Mouse (Mus musculus): ENCODE results near the gene Hoxd10. TPM values are rescaled to one million over a fixed set of nuclear protein-coding genes. Genes with fewer than 3 reads are reported as not detected.

Gene Hoxd10
- polyA plus RNA-seq, 2 experiments = 0.07 TPM; not detected in 1

GRCm38 (mm10) chr2:74669650-74670235, 22.0 kb upstream of the Hoxd10 start:
- H3K4me1 ChIP-seq (replicated peaks; ENCODE audit: control insufficient read depth in 2 of 2, insufficient read depth in 2 of 2, low read length in 1 of 2) = no peaks in the 10 kb centered on the region
- peaks cover 96% of the 10 kb centered on the region for H3K27me3 ChIP-seq (ENCODE audit: control insufficient read depth, insufficient read depth, low read length)
- H3K9ac ChIP-seq (replicated peaks) = no peak overlapping the region
- WGBS (ENCODE audit: insufficient replicate concordance) = 3% methylated on average over 14 of the region's 14 CpGs
- ATAC-seq (ENCODE audit: insufficient read depth) (no peak), DNase-seq (ENCODE audit: low read depth in 3 of 3, low spot score in 3 of 3) (no peak)
- H3K9me3 ChIP-seq (ENCODE audit: control insufficient read depth, low read length) = no peaks in the 10 kb centered on the region
- TF ChIP-seq EP300 (IDR thresholded peaks at IDR 0.05; ENCODE audit: low read depth) (no peak), CTCF (IDR thresholded peaks at IDR 0.05; ENCODE audit: low read depth) (no peak)
- H3K27ac ChIP-seq = no peak overlapping the region
- no peak overlapping the region for H3K4me3 ChIP-seq (ENCODE audit: insufficient read depth in 1 of 2, low read depth in 2 of 2, low read length in 2 of 2)
- no peak overlapping the region for H3K4me2 ChIP-seq (ENCODE audit: low read depth)
- no peaks in the 10 kb centered on the region for H3K36me3 ChIP-seq (replicated peaks; ENCODE audit: control insufficient read depth, insufficient read depth, low read depth)

GRCm38 (mm10) chr2:74670632-74671188, 21.0 kb upstream of the Hoxd10 start:
- no peak for DNase-seq (ENCODE audit: low read depth in 3 of 3, low spot score in 3 of 3)
- WGBS (ENCODE audit: insufficient replicate concordance) = 5% methylated on average over 3 of the region's 3 CpGs
- no peaks in the 10 kb centered on the region for H3K4me1 ChIP-seq (replicated peaks; ENCODE audit: control insufficient read depth in 2 of 2, insufficient read depth in 2 of 2, low read length in 1 of 2)

DNA sequence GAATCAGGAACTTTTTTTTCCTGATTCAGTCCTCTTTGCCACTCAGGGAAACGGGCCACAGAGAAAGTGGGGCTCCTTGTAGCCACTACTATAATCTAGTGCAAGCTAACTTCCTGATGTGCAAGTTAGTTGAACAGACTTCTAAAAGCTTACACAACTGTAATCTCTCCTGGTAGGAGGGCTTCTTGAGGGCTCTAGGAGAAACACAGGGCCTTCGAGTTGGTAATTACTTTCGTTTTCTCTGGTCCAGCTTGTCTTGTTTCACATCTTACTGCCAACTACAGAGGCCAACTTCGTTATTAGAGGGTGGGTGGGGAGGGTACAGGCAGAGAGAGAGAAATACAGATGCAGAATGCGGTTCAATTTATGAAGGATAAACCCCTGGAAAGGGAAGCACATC, 19.9 kb upstream of the Hoxd10 start:
- Histone ChIP-seq H3K27me3 (ENCODE audit: control insufficient read depth, insufficient read depth, low read length) (peaks cover 99% of the 10 kb centered on the region), H3K36me3 (replicated peaks; ENCODE audit: control insufficient read depth, insufficient read depth, low read depth) (no peaks in the 10 kb centered on the region), H3K9me3 (ENCODE audit: control insufficient read depth, low read length) (no peaks in the 10 kb centered on the region), H3K27ac (no peak overlapping the region), H3K4me3 (ENCODE audit: insufficient read depth in 1 of 2, low read depth in 2 of 2, low read length in 2 of 2) (no peak overlapping the region), H3K4me2 (ENCODE audit: low read depth) (no peak overlapping the region), H3K4me1 (replicated peaks; ENCODE audit: control insufficient read depth in 2 of 2, insufficient read depth in 2 of 2, low read length in 1 of 2) (no peaks in the 10 kb centered on the region), H3K9ac (replicated peaks) (no peak overlapping the region)
- TF ChIP-seq CTCF (IDR thresholded peaks at IDR 0.05; ENCODE audit: low read depth) (no peak), EP300 (IDR thresholded peaks at IDR 0.05; ENCODE audit: low read depth) (no peak)
- ATAC-seq (ENCODE audit: insufficient read depth) = no peak
- WGBS (ENCODE audit: insufficient replicate concordance) = 3% methylated on average over 5 of the region's 5 CpGs
- no peak for DNase-seq (ENCODE audit: low read depth in 3 of 3, low spot score in 3 of 3)

More at GRCm38 (mm10) chr2:74670632-74671188, 21.0 kb upstream of the Hoxd10 start:
- H3K4me2 ChIP-seq (ENCODE audit: low read depth) = no peak overlapping the region
- TF ChIP-seq EP300 (IDR thresholded peaks at IDR 0.05; ENCODE audit: low read depth) (no peak), CTCF (IDR thresholded peaks at IDR 0.05; ENCODE audit: low read depth) (no peak)
- H3K9me3 ChIP-seq (ENCODE audit: control insufficient read depth, low read length) = no peaks in the 10 kb centered on the region
- no peak for ATAC-seq (ENCODE audit: insufficient read depth)
- H3K4me3 ChIP-seq (ENCODE audit: insufficient read depth in 1 of 2, low read depth in 2 of 2, low read length in 2 of 2) = no peak overlapping the region
- H3K9ac ChIP-seq (replicated peaks) = no peak overlapping the region
- H3K36me3 ChIP-seq (replicated peaks; ENCODE audit: control insufficient read depth, insufficient read depth, low read depth) = no peaks in the 10 kb centered on the region
- peaks cover 97% of the 10 kb centered on the region for H3K27me3 ChIP-seq (ENCODE audit: control insufficient read depth, insufficient read depth, low read length)
- no peak overlapping the region for H3K27ac ChIP-seq

- H3K27ac ChIP-seq = no peak overlapping the region
- peaks cover 99% of the 10 kb centered on the region for H3K27me3 ChIP-seq (ENCODE audit: control insufficient read depth, insufficient read depth, low read length)
- H3K4me3 ChIP-seq (ENCODE audit: insufficient read depth in 1 of 2, low read depth in 2 of 2, low read length in 2 of 2) = peak overlapping the region; percentile 19 to 23; a peak in 3 of 4 replicates
- no peaks in the 10 kb centered on the region for H3K9me3 ChIP-seq (ENCODE audit: control insufficient read depth, low read length)
- H3K9ac ChIP-seq (replicated peaks) = no peak overlapping the region
- H3K4me2 ChIP-seq (ENCODE audit: low read depth) = peak overlapping the region; percentile 42
- no peak for ATAC-seq (ENCODE audit: insufficient read depth)
- H3K4me1 ChIP-seq (replicated peaks; ENCODE audit: control insufficient read depth in 2 of 2, insufficient read depth in 2 of 2, low read length in 1 of 2) = no peaks in the 10 kb centered on the region
- peak; percentile 75 for TF ChIP-seq CTCF (IDR thresholded peaks at IDR 0.05; ENCODE audit: low read depth)
- TF ChIP-seq EP300 (IDR thresholded peaks at IDR 0.05; ENCODE audit: low read depth) = no peak
- WGBS (ENCODE audit: insufficient replicate concordance) = 2% methylated on average over 40 of the region's 40 CpGs
- no peak for DNase-seq (ENCODE audit: low read depth in 3 of 3, low spot score in 3 of 3)
- no peaks in the 10 kb centered on the region for H3K36me3 ChIP-seq (replicated peaks; ENCODE audit: control insufficient read depth, insufficient read depth, low read depth)
Observed at GRCm38 (mm10) chr2:74672481-74673362, 19.0 kb upstream of the Hoxd10 start.

All from liver, embryonic 14.5 days (tissue).